Mouse (Mus musculus) erythroblast, embryonic 14.5 days (primary cell): ENCODE data around the gene Elp4.

Experiments used
- GATA1 ChIP-seq: IDR thresholded peaks from 2 replicates; pipeline ENCODE4 v1.6.1; 2012; ENCODE audit warnings: low read length, inconsistent platforms, mixed read lengths
- TAL1 ChIP-seq: IDR thresholded peaks from 3 replicates; pipeline ENCODE4 v1.6.1; 2012; ENCODE audit warnings: low read length, inconsistent platforms, mixed read lengths

GRCm38 (mm10) chr2:105780739-105781138 lies 123.6 kb downstream of the Elp4 start:
- no peak for TF ChIP-seq TAL1
- no peak for TF ChIP-seq GATA1
